ENCODE assay signal across 24 mouse cellular contexts in the genomic region with DNA sequence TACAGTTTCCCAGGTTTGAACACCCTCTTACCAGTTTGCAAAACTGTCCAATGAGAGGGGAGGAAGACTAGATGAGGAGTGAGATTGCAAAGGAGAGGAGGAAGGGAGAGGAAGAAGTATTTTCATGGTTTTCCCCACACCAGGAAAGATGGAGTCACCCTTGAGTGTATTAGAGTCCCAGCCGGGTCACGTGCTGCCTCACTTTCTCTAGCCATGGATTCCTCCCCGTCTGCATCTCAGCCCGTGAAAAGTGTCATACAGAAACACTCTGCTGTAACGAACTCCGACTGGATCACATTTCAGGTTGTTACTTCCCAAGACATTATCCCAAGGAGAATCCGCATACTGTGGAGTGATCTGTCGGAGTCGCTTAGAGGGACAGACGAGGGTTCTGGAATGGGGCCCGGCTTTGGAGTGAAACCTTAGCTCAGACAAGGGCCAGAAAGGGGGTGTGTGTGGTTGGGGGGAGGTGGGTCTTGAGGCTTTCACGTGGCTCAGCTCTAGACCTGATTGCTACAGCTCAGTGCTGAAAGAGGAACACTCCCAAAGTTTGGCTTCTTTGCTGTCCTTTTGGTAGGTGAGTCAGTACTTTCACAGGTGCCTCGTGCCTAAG.
A peak's percentile ranks its signal among the peaks of the same experiment; 100 is the strongest.
DNase-seq lines count a peak whose midpoint lies in the region; ATAC-seq and TF ChIP-seq lines count a peak whose summit lies in the region.
"Had no signal": no experiment of that assay in that cellular context is flagged by ENCODE, and none has a peak within 500 bp of the region (broad histone marks: within the 10 kb centered on the region; RNA-seq: fewer than 3 reads in every experiment).

No protein-coding gene starts in this region.

- no peak overlapping the region for H3K27ac ChIP-seq in kidney, postnatal 0 days
- H3K27ac ChIP-seq in embryonic facial prominence, embryonic 12.5 days, result peak overlapping the region; percentile 61; the same call in 1 of the 2 replicates
- H3K27ac ChIP-seq in limb, embryonic 11.5 days (replicated peaks; ENCODE audit: low read depth, low read length), result peak overlapping the region; percentile 61; the same call in 1 of the 2 replicates
- no peak overlapping the region for H3K27ac ChIP-seq in gastrocnemius, adult 2 months
- H3K27ac ChIP-seq: forebrain, embryonic 12.5 days; heart, embryonic 15.5 days; liver, embryonic 13.5 days; lung, embryonic 15.5 days; midbrain, embryonic 15.5 days; neural tube, embryonic 12.5 days had no signal

- no peak for ATAC-seq in kidney, postnatal 0 days (replicated peaks; ENCODE audit: low FRiP score, low read depth)
- ATAC-seq in embryonic facial prominence, embryonic 12.5 days (ENCODE audit: insufficient number of reproducible peaks, insufficient read depth, low FRiP score, low TSS enrichment), result peak; percentile 65
- peak; percentile 58; the same call in 1 of the 2 replicates for ATAC-seq in limb, embryonic 11.5 days (ENCODE audit: insufficient number of reproducible peaks, low FRiP score, low TSS enrichment, low read depth)
- ATAC-seq: hindbrain, embryonic 16.5 days; intestine, embryonic 16.5 days; midbrain, embryonic 15.5 days had no signal

- H3K36me3 ChIP-seq in kidney, postnatal 0 days (ENCODE audit: insufficient read depth, low read length), result no peaks in the 10 kb centered on the region
- H3K36me3 ChIP-seq in embryonic facial prominence, embryonic 12.5 days, result no peaks in the 10 kb centered on the region
- no peaks in the 10 kb centered on the region for H3K36me3 ChIP-seq in limb, embryonic 11.5 days (ENCODE audit: control insufficient read depth, insufficient read depth, low read length)
- H3K36me3 ChIP-seq: forebrain, embryonic 12.5 days; heart, embryonic 15.5 days; hindbrain, embryonic 10.5 days; liver, embryonic 13.5 days; lung, embryonic 15.5 days; midbrain, embryonic 15.5 days; neural tube, embryonic 12.5 days had no signal

- TF ChIP-seq CTCF in kidney, postnatal 0 days (IDR thresholded peaks at IDR 0.05; ENCODE audit: low read depth), result no peak
- no peak for TF ChIP-seq CTCF in gastrocnemius, adult 2 months (IDR thresholded peaks at IDR 0.05)

- DNase-seq in kidney, postnatal 0 days (ENCODE audit: low spot score), result peak; percentile 25
- no peak for DNase-seq in kidney, postnatal 36 days
- no peak for DNase-seq in limb, embryonic 11.5 days (ENCODE audit: low spot score)
- DNase-seq in right cerebral cortex, postnatal 14 days, result no peak
- no peak for DNase-seq in cerebellum, adult 18-20 months
- no peak for DNase-seq in gastrocnemius, adult 2 months
- DNase-seq: adrenal gland, postnatal 10 days; cerebellum, adult 2 months; cerebellum, postnatal 25 days; kidney, postnatal 25 days; liver, embryonic 13.5 days; lung, postnatal 36 days; right cerebral cortex, postnatal 25 days; thymus, postnatal 14 days had no signal

- intact Hi-C loops in gastrocnemius, adult 2 months (cut with DNase I), result no loop called here

- no peaks in the 10 kb centered on the region for H3K4me1 ChIP-seq in kidney, postnatal 0 days (replicated peaks; ENCODE audit: insufficient read depth, low read length)
- H3K4me1 ChIP-seq in embryonic facial prominence, embryonic 12.5 days, result peaks cover 48% of the 10 kb centered on the region
- H3K4me1 ChIP-seq in limb, embryonic 11.5 days (ENCODE audit: control insufficient read depth, insufficient read depth, low read length), result peaks cover 38% of the 10 kb centered on the region
- H3K4me1 ChIP-seq: forebrain, embryonic 12.5 days; heart, embryonic 15.5 days; liver, embryonic 13.5 days; lung, embryonic 15.5 days; midbrain, embryonic 15.5 days; neural tube, embryonic 12.5 days had no signal

- no peaks in the 10 kb centered on the region for H3K27me3 ChIP-seq in kidney, postnatal 0 days (ENCODE audit: insufficient read depth, low read length)
- peaks cover 5% of the 10 kb centered on the region; the same call in 1 of the 2 replicates for H3K27me3 ChIP-seq in embryonic facial prominence, embryonic 12.5 days
- no peaks in the 10 kb centered on the region for H3K27me3 ChIP-seq in limb, embryonic 11.5 days (ENCODE audit: control insufficient read depth, insufficient read depth, low read length)
- H3K27me3 ChIP-seq: forebrain, embryonic 12.5 days; heart, embryonic 15.5 days; liver, embryonic 13.5 days; lung, embryonic 15.5 days; midbrain, embryonic 15.5 days; neural tube, embryonic 12.5 days had no signal

- WGBS in kidney, postnatal 0 days, result 33% methylated on average over 13 of the region's 13 CpGs
- WGBS in embryonic facial prominence, embryonic 12.5 days, result 23% methylated on average over 13 of the region's 13 CpGs
- 43% methylated on average over 13 of the region's 13 CpGs for WGBS in limb, embryonic 11.5 days

- no peaks in the 10 kb centered on the region for H3K9me3 ChIP-seq in kidney, postnatal 0 days (replicated peaks; ENCODE audit: low read length)
- H3K9me3 ChIP-seq in embryonic facial prominence, embryonic 12.5 days, result no peaks in the 10 kb centered on the region
- no peaks in the 10 kb centered on the region for H3K9me3 ChIP-seq in limb, embryonic 11.5 days (ENCODE audit: control insufficient read depth, low read length)
- H3K9me3 ChIP-seq: forebrain, embryonic 12.5 days; heart, embryonic 15.5 days; hindbrain, embryonic 10.5 days; liver, embryonic 13.5 days; lung, embryonic 15.5 days; midbrain, embryonic 15.5 days; neural tube, embryonic 12.5 days had no signal

- H3K4me2 ChIP-seq in kidney, postnatal 0 days (ENCODE audit: low read length), result no peak overlapping the region
- 0 out of 2 replicates have a peak overlapping the region, but pooled peaks have one; percentile 16 for H3K4me2 ChIP-seq in embryonic facial prominence, embryonic 12.5 days (replicated peaks)
- no peak overlapping the region for H3K4me2 ChIP-seq in limb, embryonic 11.5 days (ENCODE audit: low read depth, severe bottlenecking)
- H3K4me2 ChIP-seq: forebrain, embryonic 12.5 days; heart, embryonic 15.5 days; liver, embryonic 13.5 days; lung, embryonic 15.5 days; midbrain, embryonic 15.5 days; neural tube, embryonic 12.5 days had no signal

- no peak overlapping the region for H3K4me3 ChIP-seq in kidney, postnatal 0 days (replicated peaks; ENCODE audit: low read depth, low read length)
- H3K4me3 ChIP-seq in embryonic facial prominence, embryonic 12.5 days, result no peak overlapping the region
- H3K4me3 ChIP-seq in limb, embryonic 11.5 days (ENCODE audit: low read depth, low read length), result no peak overlapping the region
- H3K4me3 ChIP-seq in gastrocnemius, adult 2 months, result no peak overlapping the region
- H3K4me3 ChIP-seq: erythroblast, embryonic 14.5 days; forebrain, embryonic 12.5 days; heart, embryonic 15.5 days; hindbrain, embryonic 10.5 days; liver, embryonic 13.5 days; lung, embryonic 15.5 days; midbrain, embryonic 15.5 days; neural tube, embryonic 12.5 days had no signal

- no peak overlapping the region for H3K9ac ChIP-seq in kidney, postnatal 0 days (ENCODE audit: low read depth, low read length)
- H3K9ac ChIP-seq in embryonic facial prominence, embryonic 12.5 days, result no peak overlapping the region
- no peak overlapping the region for H3K9ac ChIP-seq in limb, embryonic 11.5 days (ENCODE audit: low read length)
- H3K9ac ChIP-seq: forebrain, embryonic 12.5 days; heart, embryonic 15.5 days; liver, embryonic 13.5 days; lung, embryonic 15.5 days; midbrain, embryonic 15.5 days; neural tube, embryonic 12.5 days had no signal

Comparison
In these comparisons a context has a peak if more than half of its experiments do, and no peak if none do; other contexts are left out.
1. H3K27ac ChIP-seq: peak in embryonic facial prominence, embryonic 12.5 days (single experiment) and limb, embryonic 11.5 days (single experiment); none in kidney, postnatal 0 days (single experiment) and gastrocnemius, adult 2 months (single experiment).